Mouse (Mus musculus) liver, adult (tissue): ENCODE data around the gene Slc25a36.

Experiments used
- GATA4 ChIP-seq: IDR thresholded peaks from 2 replicates; pipeline ENCODE4 v1.6.1; 2014; ENCODE audit warnings: mild to moderate bottlenecking, low read length; ENCODE audit not compliant: insufficient replicate concordance

Slc25a36 gene

GRCm38 (mm10) chr9:97026006-97026405 lies 85.0 kb downstream of the Slc25a36 start:
- no peak for TF ChIP-seq GATA4
